Mouse (Mus musculus): Measurements from ENCODE around the gene Smim1.

- TF ChIP-seq CTCF (IDR thresholded peaks at IDR 0.05; ENCODE audit: borderline replicate concordance, insufficient read depth, low read length) = 0 out of 2 replicates have a peak, but pooled peaks have one; percentile 8
- peak; percentile 56 for TF ChIP-seq POLR2A (IDR thresholded peaks at IDR 0.05; ENCODE audit: low read depth, low read length)
Measured at GRCm38 (mm10) chr4:154025641-154026440, at the start of gene Smim1.
